Mouse (Mus musculus) layer of hippocampus, postnatal 36 days (tissue): ENCODE measurements around the gene Zfp787. TPM values are rescaled to one million over a fixed set of nuclear protein-coding genes. Genes with fewer than 3 reads are reported as not detected.
"Not testable (repeated sequence)": the region's sequence is repeated elsewhere in the genome, so short reads cannot be mapped to it uniquely, and the experiment has no call there.

ENCODE experiments used
- DNase-seq, 2 experiments: peaks; one replicate each; pipeline ENCODE4 v3.0.0; 2022
- total RNA-seq, 2 experiments: library from RNA; stranded (reverse); gene quantifications; 2 replicates each; pipeline ENCODE4 v1.2.3; 2021

Zfp787 gene
- total RNA-seq, 2 experiments from 2014 or later, result 23.5 to 26.5 TPM

DNA sequence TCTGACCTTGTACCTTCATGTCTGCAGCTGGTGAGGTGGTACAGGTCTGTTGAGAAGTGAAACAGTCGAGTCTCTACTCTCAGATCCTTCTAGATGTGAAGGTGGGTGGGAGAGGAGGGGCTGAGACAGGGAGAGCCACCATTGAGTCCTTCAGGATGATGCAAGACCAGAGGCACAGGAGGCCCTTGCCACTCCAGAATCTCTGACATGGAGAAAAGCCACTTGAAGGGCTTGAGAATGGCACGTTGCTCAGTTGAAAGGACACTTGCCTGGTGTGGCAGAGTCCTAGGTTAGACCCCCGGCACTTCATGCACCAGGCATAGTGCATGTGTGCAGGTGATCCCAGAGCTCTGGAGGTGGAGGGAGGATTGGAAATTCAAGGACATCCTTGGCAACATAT, 5.7 kb upstream of the Zfp787 start:
- no peak for DNase-seq

DNA sequence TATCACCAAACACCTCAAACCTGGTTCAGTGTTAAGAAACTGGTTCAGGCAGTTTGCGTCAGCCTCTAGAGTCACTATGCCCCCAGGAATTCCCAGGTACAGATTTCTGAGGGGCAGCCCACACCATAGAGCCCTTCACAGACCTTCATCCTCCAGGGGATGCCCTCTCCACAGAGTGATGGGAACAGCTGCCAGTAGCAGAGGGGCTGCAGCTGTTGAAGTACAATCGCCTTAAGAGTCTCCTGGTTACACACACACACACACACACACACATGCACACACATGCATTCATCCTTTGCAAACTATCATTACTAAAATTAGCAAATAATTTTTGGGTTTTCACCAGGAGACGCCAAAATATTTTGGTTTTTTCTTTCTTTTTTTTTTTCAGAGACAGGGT, 3.8 kb upstream of the Zfp787 start:
- DNase-seq, result no peak

DNA sequence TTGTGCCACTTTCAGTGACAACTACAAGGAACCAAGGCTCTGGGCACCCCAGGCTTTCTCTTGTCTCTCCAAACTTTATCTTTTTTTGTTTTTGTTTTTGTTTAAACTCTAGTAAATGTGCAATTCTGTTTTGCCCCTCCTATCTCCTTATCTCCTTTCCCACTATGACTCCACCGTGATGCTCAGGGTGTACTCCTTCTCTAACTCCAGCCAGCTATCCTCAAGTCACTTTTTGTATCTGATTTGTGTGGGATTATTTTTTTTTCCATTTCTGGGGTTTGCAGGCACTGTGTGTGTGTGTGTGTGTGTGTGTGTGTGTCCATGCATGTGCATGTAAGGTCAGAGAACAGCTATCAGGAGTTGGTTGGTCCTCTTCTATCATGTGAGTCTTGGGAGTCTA, 1.7 kb upstream of the Zfp787 start:
- no peak for DNase-seq

- DNase-seq, result no peak
Observed at GRCm38 (mm10) chr7:6156901-6157472, 1.2 kb upstream of the Zfp787 start.

GRCm38 (mm10) chr7:6155031-6155872, 545 bp downstream of the Zfp787 start:
- peak; percentile 80 to 81 for DNase-seq

DNA sequence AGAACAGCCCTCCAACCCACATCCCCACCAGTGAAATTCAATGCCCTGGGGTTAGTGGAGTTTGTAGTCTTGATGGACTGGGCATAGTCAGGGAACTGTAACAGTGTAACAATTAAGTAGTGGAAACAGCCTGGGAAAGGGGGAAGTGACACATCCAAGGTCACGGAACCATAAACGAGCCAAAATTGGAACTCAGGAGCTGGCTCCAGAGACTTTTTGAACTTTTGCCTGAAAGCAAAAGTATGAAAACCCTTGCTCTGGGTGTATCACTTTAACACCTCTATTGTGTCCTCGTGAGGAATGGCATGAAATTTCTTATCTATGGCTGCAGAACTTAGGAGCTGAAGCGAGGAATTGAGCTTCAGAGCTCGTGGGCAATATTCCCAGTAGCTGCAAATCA, 1.6 kb downstream of the Zfp787 start:
- DNase-seq, result no peak

DNA sequence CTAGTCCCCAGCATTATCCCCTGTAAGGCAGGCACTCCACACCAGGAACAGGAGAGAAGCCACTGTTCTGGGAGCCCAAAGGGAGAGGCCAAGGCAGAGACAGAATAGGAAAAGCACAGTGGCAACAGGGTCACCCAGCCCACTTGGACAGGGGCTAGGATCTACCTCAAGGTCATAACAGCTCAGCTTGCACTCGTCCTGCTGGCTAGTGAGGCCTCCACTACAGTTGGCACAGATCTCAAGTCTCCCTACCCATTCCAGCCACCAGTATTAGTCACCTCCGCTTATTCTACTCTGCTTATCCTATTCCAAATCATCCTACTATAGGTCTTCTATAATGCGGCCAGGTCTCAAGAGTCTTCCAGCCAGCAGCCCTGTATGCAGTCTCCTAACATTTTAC, 2.7 kb downstream of the Zfp787 start:
- DNase-seq, result no peak

GRCm38 (mm10) chr7:6152036-6152435, 3.8 kb downstream of the Zfp787 start:
- no peak for DNase-seq

GRCm38 (mm10) chr7:6151266-6151665, 4.5 kb downstream of the Zfp787 start:
- no peak for DNase-seq

- DNase-seq, result no peak
Observed at GRCm38 (mm10) chr7:6147688-6148087, 8.1 kb downstream of the Zfp787 start.

- DNase-seq, result no peak
Observed at GRCm38 (mm10) chr7:6146982-6147325, 8.8 kb downstream of the Zfp787 start.

- DNase-seq, result no peak
Observed at GRCm38 (mm10) chr7:6146194-6146981, 9.4 kb downstream of the Zfp787 start.

DNA sequence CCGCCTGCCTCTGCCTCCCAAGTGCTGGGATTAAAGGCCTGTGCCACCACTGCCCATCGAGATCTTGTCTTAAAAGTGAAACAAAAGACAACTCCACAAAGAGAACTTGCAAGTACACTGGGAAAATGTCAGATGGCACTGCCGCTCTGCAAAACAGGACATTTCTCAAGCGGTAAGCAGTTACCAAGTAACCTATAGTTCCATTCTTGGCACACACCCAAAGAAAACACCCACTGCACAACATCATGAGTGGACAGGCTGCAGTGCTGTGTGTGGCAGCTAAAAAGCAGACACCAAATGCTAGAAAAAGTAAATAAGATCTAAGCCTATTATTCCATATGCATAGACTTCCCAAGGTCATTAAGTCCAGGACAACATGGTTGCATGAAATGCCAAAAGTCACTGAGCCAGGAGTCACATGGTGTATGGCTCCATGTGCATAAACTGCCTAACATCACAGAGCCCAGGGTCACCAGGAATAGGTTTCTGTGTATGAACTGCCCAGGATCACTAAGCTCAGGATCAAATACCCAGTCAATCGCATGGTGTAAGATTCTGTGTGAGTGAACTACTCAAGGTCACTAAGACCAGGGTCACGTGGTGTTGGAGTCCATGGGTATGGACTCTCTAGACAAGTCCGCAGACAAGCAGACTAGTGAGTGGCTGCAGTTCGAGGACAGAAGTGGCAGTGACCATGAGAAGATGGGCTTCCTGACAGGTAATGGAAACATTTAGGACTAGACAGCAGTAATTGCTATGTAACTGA, 10.2 kb downstream of the Zfp787 start:
- no peak for DNase-seq

DNA sequence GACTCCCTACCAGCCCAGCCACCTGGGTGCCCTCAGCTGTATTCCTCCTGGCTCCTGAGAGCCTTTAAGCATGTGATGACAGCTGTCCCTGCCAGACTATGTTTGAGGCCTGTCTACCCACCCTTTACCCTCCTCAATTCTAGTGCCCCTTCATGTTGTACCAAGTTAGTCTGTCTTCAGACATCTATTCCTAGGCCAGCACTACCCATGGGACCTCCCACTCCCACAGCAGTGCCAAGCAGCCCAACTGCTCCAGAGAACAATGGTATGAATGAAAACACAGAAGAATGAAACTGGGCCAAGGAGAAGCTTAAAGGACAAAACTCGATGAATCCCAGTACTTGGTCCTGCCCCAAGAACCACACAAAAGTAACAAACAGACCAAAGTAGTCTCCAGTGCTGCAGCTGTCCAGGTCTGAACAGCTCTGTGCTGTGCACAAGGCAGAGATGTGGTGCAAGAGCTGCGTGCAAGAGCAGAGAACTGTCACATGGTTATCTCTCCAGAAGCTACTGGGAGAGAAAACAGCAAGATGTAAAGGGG, 11.7 kb downstream of the Zfp787 start:
- DNase-seq, result no peak

DNA sequence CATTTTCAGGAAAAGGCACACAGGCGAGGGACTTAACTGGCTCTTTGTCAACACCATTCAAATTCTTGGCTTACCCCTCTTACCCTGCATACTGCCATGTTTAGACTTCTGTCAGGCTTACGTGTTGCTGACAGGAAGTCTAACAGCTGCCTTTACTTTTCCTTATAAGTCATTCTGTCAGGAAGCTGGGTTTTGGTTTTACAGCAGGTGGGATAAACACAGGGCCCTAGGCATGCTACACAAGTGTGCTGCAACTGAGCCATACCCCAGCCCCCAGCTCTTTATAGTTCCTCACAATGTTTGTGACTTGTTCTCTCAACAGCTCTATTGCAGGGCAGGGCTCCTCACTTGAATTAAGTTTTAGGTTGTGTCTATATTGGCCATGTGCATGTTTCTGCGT, 16.5 kb downstream of the Zfp787 start:
- DNase-seq, result no peak

GRCm38 (mm10) chr7:6136497-6136896, 19.3 kb downstream of the Zfp787 start:
- no peak for DNase-seq

GRCm38 (mm10) chr7:6132646-6133045, 23.2 kb downstream of the Zfp787 start:
- no peak for DNase-seq

DNA sequence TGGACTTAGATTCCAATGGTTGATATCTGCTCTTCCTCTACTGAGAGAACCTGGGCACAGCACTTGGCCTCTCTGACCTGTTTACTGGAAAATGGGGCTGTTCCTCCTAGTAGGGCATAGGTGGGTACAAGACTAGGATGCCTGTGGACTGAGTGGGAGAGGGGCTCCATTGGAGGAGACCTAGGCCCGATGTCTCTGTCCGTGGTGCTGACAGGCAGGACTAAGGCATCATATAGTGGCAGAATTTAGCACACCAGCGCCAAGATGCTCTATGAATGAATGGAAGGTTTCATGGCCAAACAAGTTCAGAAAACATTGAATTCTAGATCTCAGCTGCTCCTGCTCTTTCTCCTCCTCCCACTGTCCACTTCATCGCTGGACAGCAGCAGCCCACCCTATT, 25.5 kb downstream of the Zfp787 start:
- DNase-seq, result no peak

DNA sequence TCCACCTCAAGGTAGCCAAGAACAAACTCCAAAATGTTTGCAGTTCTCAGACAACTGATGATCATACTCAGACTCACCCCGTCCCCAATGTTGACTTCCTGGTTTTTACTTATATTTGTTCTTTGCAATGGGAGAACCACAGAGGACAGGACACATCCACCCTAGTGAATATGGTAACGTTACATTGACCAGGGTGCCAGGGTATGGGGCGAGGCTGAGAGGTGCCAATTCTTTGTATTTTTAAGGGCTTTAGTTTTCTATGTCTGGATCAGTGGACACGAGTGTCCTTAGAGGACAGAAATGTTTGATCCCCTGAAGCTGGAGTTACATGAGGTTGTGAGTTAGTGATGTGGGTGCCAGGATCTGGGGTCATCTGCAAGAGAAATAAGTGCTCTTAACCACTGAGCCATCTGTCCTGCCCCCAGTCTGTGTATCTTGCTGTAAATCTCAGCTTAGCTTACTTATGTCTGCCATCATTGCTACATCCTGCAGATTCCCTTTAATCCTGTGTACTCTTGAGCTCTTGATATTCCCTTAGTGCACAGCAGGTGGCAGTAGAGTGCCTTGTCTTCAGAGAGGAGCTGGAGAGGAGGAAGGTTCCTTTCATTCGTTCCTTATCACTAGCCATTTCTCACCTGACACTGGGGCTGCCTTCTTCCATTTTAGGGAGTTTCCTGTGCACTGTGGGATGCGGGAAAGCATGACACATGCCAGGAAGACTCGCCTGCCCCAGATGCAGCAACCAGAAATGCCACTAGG, 28.9 kb downstream of the Zfp787 start:
- peak; percentile 64 to 77 for DNase-seq

DNA sequence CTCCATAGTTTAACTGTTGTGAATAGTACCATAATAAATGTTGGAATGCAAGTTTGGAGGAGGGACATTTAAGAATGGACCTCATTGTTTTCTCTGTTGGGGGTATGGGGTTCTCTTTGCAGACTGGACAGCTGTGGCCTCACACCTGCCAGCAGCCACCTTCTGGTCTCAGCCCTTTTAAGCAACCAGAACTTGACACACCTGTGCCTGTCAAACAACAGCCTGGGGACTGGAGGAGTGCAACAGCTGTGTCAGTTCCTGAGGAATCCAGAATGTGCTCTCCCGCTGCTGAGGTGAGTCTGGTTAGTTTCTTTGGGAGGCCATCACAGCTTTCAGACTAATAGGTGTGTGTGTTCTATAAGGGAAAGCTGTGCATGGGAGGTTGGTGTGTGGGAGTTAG, 34.7 kb downstream of the Zfp787 start:
- DNase-seq, result not testable (repeated sequence)

- not testable (repeated sequence) for DNase-seq
Observed at GRCm38 (mm10) chr7:6120104-6120503, 35.7 kb downstream of the Zfp787 start.

DNA sequence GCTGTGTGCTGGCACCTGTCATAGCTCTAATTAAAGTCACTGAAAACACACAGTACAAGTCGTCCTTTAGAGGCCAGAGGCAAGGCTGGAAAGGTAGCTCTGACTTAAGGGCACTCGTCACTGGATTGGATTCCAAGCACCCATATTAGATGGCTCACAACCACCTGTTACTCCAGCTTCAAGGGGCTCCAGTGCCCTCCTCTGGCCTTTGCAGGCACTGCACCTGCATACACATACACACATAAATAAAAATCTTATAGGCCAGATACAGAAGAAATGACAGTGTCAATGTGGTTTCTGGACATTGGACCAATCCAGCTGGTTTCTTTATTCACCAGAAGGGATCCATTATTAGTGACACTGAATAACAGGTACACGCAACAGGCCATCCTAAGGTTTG, 36.3 kb downstream of the Zfp787 start:
- no peak for DNase-seq
